Mouse (Mus musculus): ENCODE results near the gene B4galnt2. TPM values are rescaled to one million over a fixed set of nuclear protein-coding genes. Genes with fewer than 3 reads are reported as not detected.
A peak's percentile ranks its signal among the peaks of the same experiment; 100 is the strongest.

B4galnt2 gene
- polyA plus RNA-seq, 2 experiments from 2014 or later = 0.25 TPM; not detected in 1

- ATAC-seq = no peak
Measured at GRCm38 (mm10) chr11:95826317-95827167, 88.1 kb downstream of the B4galnt2 start.

- ATAC-seq = no peak
Measured at GRCm38 (mm10) chr11:95825625-95826024, 89.1 kb downstream of the B4galnt2 start.

- no peak for ATAC-seq
Measured at GRCm38 (mm10) chr11:95824877-95825243, 89.8 kb downstream of the B4galnt2 start.

- ATAC-seq = peak; percentile 86
Measured at GRCm38 (mm10) chr11:95824071-95824876, 90.4 kb downstream of the B4galnt2 start, which contains the start of gene Phospho1. Gene Phospho1, plus strand, starts transcription at chr11:95824499.

- no peak for ATAC-seq
Measured at GRCm38 (mm10) chr11:95822437-95822836, 92.3 kb downstream of the B4galnt2 start.

- ATAC-seq = no peak
Measured at GRCm38 (mm10) chr11:95821511-95821910, 93.2 kb downstream of the B4galnt2 start.

- ATAC-seq = no peak
Measured at GRCm38 (mm10) chr11:95819138-95819537, 95.6 kb downstream of the B4galnt2 start.

Other genes with a start within 250 kb of the B4galnt2 start
- gene Phb, start 247.9 kb downstream of the B4galnt2 start, polyA plus RNA-seq (2017; shearing (Covaris generic)) = 100 to 1,000 TPM; 131 to 144 TPM
- 10 to 100 TPM in 1 of 2 experiments, 1 to 10 TPM in 1; 9.6 to 13.0 TPM for gene Zfp652, start 202.2 kb downstream of the B4galnt2 start, polyA plus RNA-seq (2017; shearing (Covaris generic))
- gene B130006D01Rik, start 191.3 kb downstream of the B4galnt2 start, polyA plus RNA-seq (2017; shearing (Covaris generic)) = 1 to 10 TPM; 3.9 to 4.9 TPM
- gene Phospho1, start 90.4 kb downstream of the B4galnt2 start, polyA plus RNA-seq (2017; shearing (Covaris generic)) = not detected
- 10 to 100 TPM; 47.5 to 58.4 TPM for gene Gngt2, start 77.7 kb downstream of the B4galnt2 start, polyA plus RNA-seq (2017; shearing (Covaris generic))
- 10 to 100 TPM; 58.8 to 59.2 TPM for gene Abi3, start 72.4 kb downstream of the B4galnt2 start, polyA plus RNA-seq (2017; shearing (Covaris generic))
- gene Igf2bp1, start 91.0 kb upstream of the B4galnt2 start, polyA plus RNA-seq (2017; shearing (Covaris generic)) = under 1 TPM in 1 of 2 experiments, not detected in 1; 0.24 TPM
- not detected for gene Gip, start 109.7 kb upstream of the B4galnt2 start, polyA plus RNA-seq (2017; shearing (Covaris generic))
- 10 to 100 TPM; 39.3 to 54.1 TPM for gene Snf8, start 120.0 kb upstream of the B4galnt2 start, polyA plus RNA-seq (2017; shearing (Covaris generic))
- gene Ube2z, start 150.5 kb upstream of the B4galnt2 start, polyA plus RNA-seq (2017; shearing (Covaris generic)) = 1 to 10 TPM; 8.5 to 9.1 TPM
- 100 to 1,000 TPM; 362 to 459 TPM for gene Atp5g1, start 160.8 kb upstream of the B4galnt2 start, polyA plus RNA-seq (2017; shearing (Covaris generic))
- not detected for gene Calcoco2, start 197.1 kb upstream of the B4galnt2 start, polyA plus RNA-seq (2017; shearing (Covaris generic))
- gene Ttll6, start 218.9 kb upstream of the B4galnt2 start, polyA plus RNA-seq (2017; shearing (Covaris generic)) = under 1 TPM in 1 of 2 experiments, not detected in 1; 0.11 TPM